Mouse (Mus musculus) cortical plate, adult 2 months (tissue): Measurements from ENCODE around the gene Lrrc42.

ENCODE experiments used
- CTCF ChIP-seq: fragments of 200-500 bp; IDR thresholded peaks from 2 replicates; pipeline ENCODE4 v1.5.1; 2011; ENCODE audit warnings: mild to moderate bottlenecking, control low read depth, low read length; ENCODE audit not compliant: insufficient read depth; ENCODE audit errors: extremely low read depth
- POLR2A ChIP-seq: fragments of 200-500 bp; IDR thresholded peaks from 2 replicates; pipeline ENCODE4 v1.6.1; 2011; ENCODE audit warnings: mild to moderate bottlenecking, low read length, control low read depth; ENCODE audit not compliant: insufficient read depth; ENCODE audit errors: extremely low read depth

DNA sequence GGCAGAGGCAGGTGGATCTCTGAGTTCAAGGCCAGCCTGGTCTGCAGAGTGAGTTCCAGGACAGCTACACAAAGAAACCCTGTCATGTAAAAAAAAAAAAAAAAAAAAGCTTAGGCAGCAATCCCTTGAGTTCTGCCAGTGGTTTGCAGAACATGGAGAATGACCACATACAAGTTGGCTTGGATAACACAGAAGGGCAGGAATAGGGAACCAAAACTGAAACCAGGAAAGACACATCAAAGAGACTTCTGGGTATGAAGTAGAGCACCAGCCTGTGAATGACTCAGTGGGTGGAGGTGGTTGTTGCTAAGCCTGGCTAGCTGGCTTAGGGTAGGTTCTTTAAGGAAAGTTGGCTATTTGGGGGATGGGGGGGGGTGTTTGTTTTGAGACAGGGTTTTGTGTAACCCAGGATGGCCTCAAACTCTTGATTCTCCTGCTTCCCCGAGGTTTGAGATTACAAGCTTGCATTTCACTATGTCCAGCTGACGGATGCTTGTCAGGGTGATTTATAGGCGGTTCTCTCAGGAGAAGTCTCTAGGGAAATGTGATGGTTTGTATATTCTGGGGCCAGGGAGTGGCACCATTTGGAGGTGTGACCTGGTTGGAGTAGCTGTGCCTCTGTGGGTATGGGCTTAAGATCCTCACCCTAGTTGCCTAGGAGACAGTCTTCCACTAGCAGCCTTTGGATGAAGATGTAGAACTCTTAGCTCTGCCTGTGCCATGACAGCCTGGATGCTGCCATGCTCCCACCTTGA is 32.3 kb upstream of the Lrrc42 start:
- TF ChIP-seq CTCF (no peak), POLR2A (no peak)
